Mouse (Mus musculus) MEL (cell line): ENCODE results near the gene En2.

Experiments
- CTCF ChIP-seq, 3 experiments: IDR thresholded peaks in 2 of 3; conservative IDR thresholded peaks in 1 of 3; 2 replicates each; pipeline ENCODE4 v1.5.1; 2011 to 2012; ENCODE audit warnings: low read length in 3 of 3, low read depth in 2 of 3, mild to moderate bottlenecking in 2 of 3, improper control_type of control experiment in 1 of 3, inconsistent platforms in 1 of 3, mixed read lengths in 1 of 3, moderate library complexity in 1 of 3; ENCODE audit not compliant: control insufficient read depth in 1 of 3, insufficient read depth in 1 of 3, poor library complexity in 1 of 3, severe bottlenecking in 1 of 3
- E2F4 ChIP-seq: IDR thresholded peaks from 2 replicates; pipeline ENCODE4 v1.6.1; 2011; ENCODE audit warnings: low read depth, low read length, improper control_type of control experiment, borderline replicate concordance
- GATA1 ChIP-seq: IDR thresholded peaks from 2 replicates; pipeline ENCODE4 v1.6.1; 2011; ENCODE audit warnings: low read depth, low read length, improper control_type of control experiment
- JUND ChIP-seq: IDR thresholded peaks from 2 replicates; pipeline ENCODE4 v1.6.1; 2011; ENCODE audit warnings: low read depth, mild to moderate bottlenecking, improper control_type of control experiment, low read length
- MAX ChIP-seq: IDR thresholded peaks from 2 replicates; pipeline ENCODE4 v1.6.1; 2011; ENCODE audit warnings: low read length, improper control_type of control experiment
- MEF2A ChIP-seq: IDR thresholded peaks from 2 replicates; pipeline ENCODE4 v1.6.1; 2014; ENCODE audit warnings: low read depth, mild to moderate bottlenecking, inconsistent platforms, low read length, improper control_type of control experiment; ENCODE audit not compliant: poor library complexity, insufficient replicate concordance, severe bottlenecking; ENCODE audit errors: extremely low read depth
- MXI1 ChIP-seq: IDR thresholded peaks from 2 replicates; pipeline ENCODE4 v1.6.1; 2011; ENCODE audit warnings: mild to moderate bottlenecking, low read depth, low read length, improper control_type of control experiment
- POLR2A ChIP-seq, 2 experiments: IDR thresholded peaks; 2 replicates each; pipeline ENCODE4 v1.6.1; 2011 to 2012; ENCODE audit warnings: low read length in 2 of 2, mild to moderate bottlenecking in 2 of 2, control low read depth in 1 of 2, improper control_type of control experiment in 1 of 2, low read depth in 1 of 2, moderate library complexity in 1 of 2; ENCODE audit not compliant: control insufficient read depth in 1 of 2, insufficient read depth in 1 of 2, poor library complexity in 1 of 2
- POLR2AphosphoS5 ChIP-seq: IDR thresholded peaks from 2 replicates; pipeline ENCODE4 v1.6.1; 2012; ENCODE audit warnings: low read depth, borderline replicate concordance, mild to moderate bottlenecking, inconsistent platforms, low read length, moderate library complexity, mixed read lengths
- UBTF ChIP-seq: IDR thresholded peaks from 2 replicates; pipeline ENCODE4 v1.6.1; 2012; ENCODE audit warnings: low read depth, mild to moderate bottlenecking, inconsistent platforms, low read length, improper control_type of control experiment, moderate library complexity, borderline replicate concordance; ENCODE audit not compliant: insufficient read depth
- USF1 ChIP-seq: IDR thresholded peaks from 2 replicates; pipeline ENCODE4 v1.6.1; 2014; ENCODE audit warnings: low read depth, mild to moderate bottlenecking, inconsistent platforms, low read length, improper control_type of control experiment, moderate library complexity
- ZC3H11A ChIP-seq: IDR thresholded peaks from 2 replicates; pipeline ENCODE4 v1.6.1; 2012; ENCODE audit warnings: low read depth, mild to moderate bottlenecking, inconsistent platforms, low read length, improper control_type of control experiment

DNA sequence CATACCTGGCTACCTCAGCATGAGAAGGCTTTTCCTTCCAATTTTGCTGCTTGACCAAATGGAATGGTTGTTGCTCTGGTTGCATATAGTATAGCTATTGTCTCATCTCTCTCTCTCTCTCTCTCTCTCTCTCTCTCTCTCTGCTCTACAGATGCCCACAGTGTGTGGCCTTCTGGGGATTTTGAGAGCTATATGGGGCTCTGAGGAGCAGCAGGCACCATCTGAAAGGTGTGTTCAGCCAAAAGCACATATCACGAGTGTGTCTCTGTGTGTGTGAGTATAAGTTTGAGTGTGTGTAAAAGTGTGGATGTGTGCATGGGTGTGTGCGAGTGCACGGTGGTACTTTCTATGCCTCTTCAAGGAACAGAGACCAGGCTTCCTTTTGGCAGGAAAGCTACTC, 45.9 kb upstream of the En2 start:
- no peak for TF ChIP-seq CTCF (IDR thresholded peaks at IDR 0.05 in 2 of 3, conservative IDR thresholded peaks at IDR 0.05 in 1 of 3; ENCODE audit: control insufficient read depth in 1 of 3, insufficient read depth in 1 of 3, low read depth in 2 of 3, low read length in 3 of 3, poor library complexity in 1 of 3, severe bottlenecking in 1 of 3)
- no peak for TF ChIP-seq MAX
- TF ChIP-seq MXI1, result no peak
- no peak for TF ChIP-seq POLR2AphosphoS5
- no peak for TF ChIP-seq MEF2A
- no peak for TF ChIP-seq JUND
- no peak for TF ChIP-seq E2F4
- TF ChIP-seq ZC3H11A, result no peak
- TF ChIP-seq POLR2A (IDR thresholded peaks at IDR 0.05; ENCODE audit: control insufficient read depth in 1 of 2, insufficient read depth in 1 of 2, low read depth in 1 of 2, low read length in 2 of 2, poor library complexity in 1 of 2), result no peak
- no peak for TF ChIP-seq UBTF
- TF ChIP-seq USF1, result no peak
- no peak for TF ChIP-seq GATA1
